Mouse (Mus musculus): ENCODE results near the gene Borcs6. TPM values are rescaled to one million over a fixed set of nuclear protein-coding genes. Genes with fewer than 3 reads are reported as not detected.

Gene Borcs6
- polyA plus RNA-seq, 1 experiment from 2014 or later, result 12.0 TPM

GRCm38 (mm10) chr11:69099915-69100345, 40.4 kb downstream of the Borcs6 start:
- peaks cover 45% of the 10 kb centered on the region for H3K36me3 ChIP-seq (ENCODE audit: control insufficient read depth, insufficient read depth)
- peak; percentile 15 for ATAC-seq (replicated peaks; ENCODE audit: extremely low read depth, insufficient read depth, low FRiP score)
- peak overlapping the region; percentile 98 for H3K4me2 ChIP-seq (ENCODE audit: low read depth, low read length)
- H3K4me1 ChIP-seq (ENCODE audit: control insufficient read depth, insufficient read depth, low read length), result peaks cover 33% of the 10 kb centered on the region
- H3K4me3 ChIP-seq (ENCODE audit: low read length), result peak overlapping the region; percentile 76
- H3K27me3 ChIP-seq (ENCODE audit: control insufficient read depth, insufficient read depth, low read length), result no peaks in the 10 kb centered on the region
- peak overlapping the region; percentile 99 for H3K27ac ChIP-seq (ENCODE audit: low read length)
- under 1% methylated on average over 23 of the region's 23 CpGs for WGBS
- no peaks in the 10 kb centered on the region for H3K9me3 ChIP-seq (replicated peaks; ENCODE audit: control insufficient read depth, low read length)
- peak overlapping the region; percentile 83 for H3K9ac ChIP-seq (ENCODE audit: low read length)

GRCm38 (mm10) chr11:69100639-69101360, 41.3 kb downstream of the Borcs6 start:
- Histone ChIP-seq H3K27ac (ENCODE audit: low read length) (peak overlapping the region; percentile 84), H3K9ac (ENCODE audit: low read length) (peak overlapping the region; percentile 65), H3K4me1 (ENCODE audit: control insufficient read depth, insufficient read depth, low read length) (peaks cover 33% of the 10 kb centered on the region), H3K36me3 (ENCODE audit: control insufficient read depth, insufficient read depth) (peaks cover 53% of the 10 kb centered on the region), H3K4me3 (ENCODE audit: low read length) (peak overlapping the region; percentile 76), H3K27me3 (ENCODE audit: control insufficient read depth, insufficient read depth, low read length) (no peaks in the 10 kb centered on the region), H3K4me2 (ENCODE audit: low read depth, low read length) (peak overlapping the region; percentile 98), H3K9me3 (replicated peaks; ENCODE audit: control insufficient read depth, low read length) (no peaks in the 10 kb centered on the region)
- no peak for ATAC-seq (replicated peaks; ENCODE audit: extremely low read depth, insufficient read depth, low FRiP score)
- WGBS, result 84% methylated on average over 20 of the region's 20 CpGs

GRCm38 (mm10) chr11:69101604-69102402, 42.3 kb downstream of the Borcs6 start:
- Histone ChIP-seq H3K36me3 (ENCODE audit: control insufficient read depth, insufficient read depth) (peaks cover 58% of the 10 kb centered on the region), H3K4me1 (ENCODE audit: control insufficient read depth, insufficient read depth, low read length) (peaks cover 33% of the 10 kb centered on the region), H3K4me2 (ENCODE audit: low read depth, low read length) (no peak overlapping the region), H3K27ac (ENCODE audit: low read length) (no peak overlapping the region), H3K9ac (ENCODE audit: low read length) (no peak overlapping the region), H3K4me3 (ENCODE audit: low read length) (no peak overlapping the region), H3K9me3 (replicated peaks; ENCODE audit: control insufficient read depth, low read length) (no peaks in the 10 kb centered on the region), H3K27me3 (ENCODE audit: control insufficient read depth, insufficient read depth, low read length) (no peaks in the 10 kb centered on the region)
- 89% methylated on average over 21 of the region's 21 CpGs for WGBS
- no peak for ATAC-seq (replicated peaks; ENCODE audit: extremely low read depth, insufficient read depth, low FRiP score)

DNA sequence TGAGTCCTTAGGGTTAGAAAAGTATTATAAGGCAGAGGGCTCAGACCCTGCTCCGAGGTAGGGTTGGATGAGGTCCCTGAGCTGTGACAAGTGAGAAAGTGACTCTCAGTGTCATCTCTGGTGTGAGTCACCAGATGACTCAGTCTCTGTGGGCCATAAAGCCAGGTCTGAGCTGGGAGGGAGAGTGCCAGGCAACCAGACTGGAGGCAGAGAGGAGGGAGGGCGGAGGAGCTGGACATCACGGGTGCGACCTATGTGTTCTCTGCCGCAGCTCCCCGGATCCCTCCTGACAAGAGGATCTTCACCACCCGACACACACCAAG, 42.8 kb downstream of the Borcs6 start:
- Histone ChIP-seq H3K27me3 (ENCODE audit: control insufficient read depth, insufficient read depth, low read length) (no peaks in the 10 kb centered on the region), H3K9ac (ENCODE audit: low read length) (no peak overlapping the region), H3K36me3 (ENCODE audit: control insufficient read depth, insufficient read depth) (peaks cover 63% of the 10 kb centered on the region), H3K27ac (ENCODE audit: low read length) (no peak overlapping the region), H3K9me3 (replicated peaks; ENCODE audit: control insufficient read depth, low read length) (no peaks in the 10 kb centered on the region), H3K4me2 (ENCODE audit: low read depth, low read length) (no peak overlapping the region), H3K4me3 (ENCODE audit: low read length) (no peak overlapping the region), H3K4me1 (ENCODE audit: control insufficient read depth, insufficient read depth, low read length) (peaks cover 33% of the 10 kb centered on the region)
- 90% methylated on average over 7 of the region's 7 CpGs for WGBS
- no peak for ATAC-seq (replicated peaks; ENCODE audit: extremely low read depth, insufficient read depth, low FRiP score)

DNA sequence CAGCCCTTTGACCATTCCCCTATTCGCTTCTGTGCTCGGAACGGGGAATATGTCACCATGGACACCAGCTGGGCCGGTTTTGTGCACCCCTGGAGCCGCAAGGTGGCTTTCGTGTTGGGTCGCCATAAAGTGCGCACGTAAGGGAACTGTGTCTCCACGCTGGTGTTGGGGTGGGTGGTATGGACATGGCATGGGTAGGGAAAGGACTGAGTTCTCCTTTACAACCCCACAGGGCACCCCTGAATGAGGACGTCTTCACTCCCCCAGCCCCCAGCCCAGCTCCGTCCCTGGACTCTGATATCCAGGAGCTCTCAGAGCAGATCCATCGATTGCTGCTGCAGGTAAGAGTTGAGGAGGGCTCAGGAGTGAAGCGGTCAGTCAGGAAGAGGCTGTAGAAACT, 43.6 kb downstream of the Borcs6 start:
- Histone ChIP-seq H3K4me3 (ENCODE audit: low read length) (no peak overlapping the region), H3K36me3 (ENCODE audit: control insufficient read depth, insufficient read depth) (peaks cover 70% of the 10 kb centered on the region), H3K9me3 (replicated peaks; ENCODE audit: control insufficient read depth, low read length) (no peaks in the 10 kb centered on the region), H3K4me2 (ENCODE audit: low read depth, low read length) (no peak overlapping the region), H3K4me1 (ENCODE audit: control insufficient read depth, insufficient read depth, low read length) (peaks cover 26% of the 10 kb centered on the region), H3K27me3 (ENCODE audit: control insufficient read depth, insufficient read depth, low read length) (no peaks in the 10 kb centered on the region), H3K27ac (ENCODE audit: low read length) (no peak overlapping the region), H3K9ac (ENCODE audit: low read length) (no peak overlapping the region)
- WGBS, result 93% methylated on average over 14 of the region's 14 CpGs
- ATAC-seq (replicated peaks; ENCODE audit: extremely low read depth, insufficient read depth, low FRiP score), result no peak

GRCm38 (mm10) chr11:69103531-69104435, 44.3 kb downstream of the Borcs6 start:
- Histone ChIP-seq H3K27ac (ENCODE audit: low read length) (no peak overlapping the region), H3K9me3 (replicated peaks; ENCODE audit: control insufficient read depth, low read length) (no peaks in the 10 kb centered on the region), H3K36me3 (ENCODE audit: control insufficient read depth, insufficient read depth) (peaks cover 77% of the 10 kb centered on the region), H3K9ac (ENCODE audit: low read length) (no peak overlapping the region), H3K4me3 (ENCODE audit: low read length) (no peak overlapping the region), H3K4me1 (ENCODE audit: control insufficient read depth, insufficient read depth, low read length) (peaks cover 21% of the 10 kb centered on the region), H3K4me2 (ENCODE audit: low read depth, low read length) (no peak overlapping the region), H3K27me3 (ENCODE audit: control insufficient read depth, insufficient read depth, low read length) (no peaks in the 10 kb centered on the region)
- 89% methylated on average over 15 of the region's 15 CpGs for WGBS
- no peak for ATAC-seq (replicated peaks; ENCODE audit: extremely low read depth, insufficient read depth, low FRiP score)

- Histone ChIP-seq H3K27me3 (ENCODE audit: control insufficient read depth, insufficient read depth, low read length) (no peaks in the 10 kb centered on the region), H3K4me2 (ENCODE audit: low read depth, low read length) (no peak overlapping the region), H3K9me3 (replicated peaks; ENCODE audit: control insufficient read depth, low read length) (no peaks in the 10 kb centered on the region), H3K36me3 (ENCODE audit: control insufficient read depth, insufficient read depth) (peaks cover 84% of the 10 kb centered on the region), H3K27ac (ENCODE audit: low read length) (no peak overlapping the region), H3K9ac (ENCODE audit: low read length) (no peak overlapping the region), H3K4me1 (ENCODE audit: control insufficient read depth, insufficient read depth, low read length) (peaks cover 15% of the 10 kb centered on the region), H3K4me3 (ENCODE audit: low read length) (no peak overlapping the region)
- WGBS, result 89% methylated on average over 14 of the region's 14 CpGs
- ATAC-seq (replicated peaks; ENCODE audit: extremely low read depth, insufficient read depth, low FRiP score), result no peak
Observed at GRCm38 (mm10) chr11:69104487-69104886, 45.0 kb downstream of the Borcs6 start.

GRCm38 (mm10) chr11:69105227-69105626, 45.7 kb downstream of the Borcs6 start:
- 78% methylated on average over 6 of the region's 6 CpGs for WGBS
- Histone ChIP-seq H3K4me2 (ENCODE audit: low read depth, low read length) (no peak overlapping the region), H3K27ac (ENCODE audit: low read length) (no peak overlapping the region), H3K9ac (ENCODE audit: low read length) (no peak overlapping the region), H3K9me3 (replicated peaks; ENCODE audit: control insufficient read depth, low read length) (no peaks in the 10 kb centered on the region), H3K4me1 (ENCODE audit: control insufficient read depth, insufficient read depth, low read length) (peaks cover 14% of the 10 kb centered on the region), H3K36me3 (ENCODE audit: control insufficient read depth, insufficient read depth) (peaks cover 88% of the 10 kb centered on the region), H3K27me3 (ENCODE audit: control insufficient read depth, insufficient read depth, low read length) (no peaks in the 10 kb centered on the region), H3K4me3 (ENCODE audit: low read length) (no peak overlapping the region)
- ATAC-seq (replicated peaks; ENCODE audit: extremely low read depth, insufficient read depth, low FRiP score), result no peak

Data from heart, embryonic 16.5 days (tissue).